Mouse (Mus musculus): ENCODE results near the gene Rlf. TPM values are rescaled to one million over a fixed set of nuclear protein-coding genes. Genes with fewer than 3 reads are reported as not detected.
"Not testable (repeated sequence)": the region's sequence is repeated elsewhere in the genome, so short reads cannot be mapped to it uniquely, and the experiment has no call there.

Rlf gene
- polyA plus RNA-seq, 1 experiment: 23.2 TPM

- DNase-seq (ENCODE audit: low read depth): peak; percentile 67
- TF ChIP-seq POLR2A (IDR thresholded peaks at IDR 0.05; ENCODE audit: borderline replicate concordance, extremely low read depth, insufficient read depth, insufficient read length, poor library complexity, severe bottlenecking) (no peak), CTCF (IDR thresholded peaks at IDR 0.05; ENCODE audit: borderline replicate concordance, extremely low read depth, insufficient read depth, insufficient read length) (no peak)
Measured at GRCm38 (mm10) chr4:121213936-121214792, 720 bp downstream of the Rlf start.

GRCm38 (mm10) chr4:121208911-121209310, 6.0 kb downstream of the Rlf start:
- no peak for TF ChIP-seq POLR2A (IDR thresholded peaks at IDR 0.05; ENCODE audit: borderline replicate concordance, extremely low read depth, insufficient read depth, insufficient read length, poor library complexity, severe bottlenecking)
- TF ChIP-seq CTCF (IDR thresholded peaks at IDR 0.05; ENCODE audit: borderline replicate concordance, extremely low read depth, insufficient read depth, insufficient read length): no peak

GRCm38 (mm10) chr4:121197856-121198255, 17.0 kb downstream of the Rlf start:
- no peak for DNase-seq (ENCODE audit: low read depth)
- TF ChIP-seq CTCF (IDR thresholded peaks at IDR 0.05; ENCODE audit: borderline replicate concordance, extremely low read depth, insufficient read depth, insufficient read length): no peak
- TF ChIP-seq POLR2A (IDR thresholded peaks at IDR 0.05; ENCODE audit: borderline replicate concordance, extremely low read depth, insufficient read depth, insufficient read length, poor library complexity, severe bottlenecking): no peak

More at GRCm38 (mm10) chr4:121208911-121209310, 6.0 kb downstream of the Rlf start:
- DNase-seq (ENCODE audit: low read depth): no peak

GRCm38 (mm10) chr4:121196995-121197394, 17.9 kb downstream of the Rlf start:
- TF ChIP-seq CTCF (IDR thresholded peaks at IDR 0.05; ENCODE audit: borderline replicate concordance, extremely low read depth, insufficient read depth, insufficient read length) (no peak), POLR2A (IDR thresholded peaks at IDR 0.05; ENCODE audit: borderline replicate concordance, extremely low read depth, insufficient read depth, insufficient read length, poor library complexity, severe bottlenecking) (no peak)
- no peak for DNase-seq (ENCODE audit: low read depth)

GRCm38 (mm10) chr4:121196205-121196604, 18.7 kb downstream of the Rlf start:
- TF ChIP-seq CTCF (IDR thresholded peaks at IDR 0.05; ENCODE audit: borderline replicate concordance, extremely low read depth, insufficient read depth, insufficient read length) (no peak), POLR2A (IDR thresholded peaks at IDR 0.05; ENCODE audit: borderline replicate concordance, extremely low read depth, insufficient read depth, insufficient read length, poor library complexity, severe bottlenecking) (no peak)
- no peak for DNase-seq (ENCODE audit: low read depth)

- DNase-seq (ENCODE audit: low read depth): no peak
- TF ChIP-seq POLR2A (IDR thresholded peaks at IDR 0.05; ENCODE audit: borderline replicate concordance, extremely low read depth, insufficient read depth, insufficient read length, poor library complexity, severe bottlenecking) (no peak), CTCF (IDR thresholded peaks at IDR 0.05; ENCODE audit: borderline replicate concordance, extremely low read depth, insufficient read depth, insufficient read length) (no peak)
Measured at GRCm38 (mm10) chr4:121194736-121195135, 20.1 kb downstream of the Rlf start.

GRCm38 (mm10) chr4:121192306-121192705, 22.6 kb downstream of the Rlf start:
- TF ChIP-seq POLR2A (IDR thresholded peaks at IDR 0.05; ENCODE audit: borderline replicate concordance, extremely low read depth, insufficient read depth, insufficient read length, poor library complexity, severe bottlenecking) (no peak), CTCF (IDR thresholded peaks at IDR 0.05; ENCODE audit: borderline replicate concordance, extremely low read depth, insufficient read depth, insufficient read length) (no peak)
- no peak for DNase-seq (ENCODE audit: low read depth)

GRCm38 (mm10) chr4:121189341-121189740, 25.5 kb downstream of the Rlf start:
- no peak for DNase-seq (ENCODE audit: low read depth)
- TF ChIP-seq POLR2A (IDR thresholded peaks at IDR 0.05; ENCODE audit: borderline replicate concordance, extremely low read depth, insufficient read depth, insufficient read length, poor library complexity, severe bottlenecking) (no peak), CTCF (IDR thresholded peaks at IDR 0.05; ENCODE audit: borderline replicate concordance, extremely low read depth, insufficient read depth, insufficient read length) (no peak)

GRCm38 (mm10) chr4:121179669-121180068, 35.2 kb downstream of the Rlf start:
- no peak for DNase-seq (ENCODE audit: low read depth)
- TF ChIP-seq CTCF (IDR thresholded peaks at IDR 0.05; ENCODE audit: borderline replicate concordance, extremely low read depth, insufficient read depth, insufficient read length) (no peak), POLR2A (IDR thresholded peaks at IDR 0.05; ENCODE audit: borderline replicate concordance, extremely low read depth, insufficient read depth, insufficient read length, poor library complexity, severe bottlenecking) (no peak)

- TF ChIP-seq CTCF (IDR thresholded peaks at IDR 0.05; ENCODE audit: borderline replicate concordance, extremely low read depth, insufficient read depth, insufficient read length) (no peak), POLR2A (IDR thresholded peaks at IDR 0.05; ENCODE audit: borderline replicate concordance, extremely low read depth, insufficient read depth, insufficient read length, poor library complexity, severe bottlenecking) (no peak)
- DNase-seq (ENCODE audit: low read depth): no peak
Measured at GRCm38 (mm10) chr4:121167656-121168055, 47.2 kb downstream of the Rlf start.

GRCm38 (mm10) chr4:121166697-121167096, 48.2 kb downstream of the Rlf start:
- DNase-seq (ENCODE audit: low read depth): not testable (repeated sequence)

- no peak for DNase-seq (ENCODE audit: low read depth)
Measured at GRCm38 (mm10) chr4:121163501-121164030, 51.3 kb downstream of the Rlf start.

More at GRCm38 (mm10) chr4:121163501-121164030, 51.3 kb downstream of the Rlf start:
- TF ChIP-seq CTCF (IDR thresholded peaks at IDR 0.05; ENCODE audit: borderline replicate concordance, extremely low read depth, insufficient read depth, insufficient read length) (no peak), POLR2A (IDR thresholded peaks at IDR 0.05; ENCODE audit: borderline replicate concordance, extremely low read depth, insufficient read depth, insufficient read length, poor library complexity, severe bottlenecking) (no peak)

All from brain, embryonic 14.5 days (tissue).